Mouse (Mus musculus) midbrain, postnatal 0 days (tissue): ENCODE data around the gene Mrto4. TPM values are rescaled to one million over a fixed set of nuclear protein-coding genes. Genes with fewer than 3 reads are reported as not detected.

Experiments used
- ATAC-seq: fragments of 200-750 bp; cut with Nextera tagmentation; 2 replicates; pipeline ENCODE4 v1.8.0; 2017; ENCODE audit warnings: moderate number of reproducible peaks, mild to moderate bottlenecking, moderate TSS enrichment, moderate library complexity; ENCODE audit not compliant: low FRiP score
- DNase-seq: peaks from one replicate; pipeline ENCODE4 v3.0.0-alpha.2; 2015; ENCODE audit warnings: low spot score
- H3K27ac ChIP-seq: fragments of 300-500 bp; sonication (generic); 2 replicates; pipeline ENCODE4 v1.5.1; 2014; ENCODE audit warnings: low read depth, mild to moderate bottlenecking, low read length, mixed read lengths
- H3K27me3 ChIP-seq: fragments of 300-500 bp; sonication (generic); 2 replicates; pipeline ENCODE4 v1.6.1; 2014; ENCODE audit warnings: low read length, control low read depth, mixed read lengths; ENCODE audit not compliant: insufficient read depth
- H3K36me3 ChIP-seq: fragments of 300-500 bp; sonication (generic); 2 replicates; pipeline ENCODE4 v1.6.1; 2014; ENCODE audit warnings: low read length, control low read depth, mixed read lengths; ENCODE audit not compliant: insufficient read depth
- H3K4me1 ChIP-seq: fragments of 300-500 bp; sonication (generic); 2 replicates; pipeline ENCODE4 v1.6.1; 2014; ENCODE audit warnings: mild to moderate bottlenecking, control low read depth, antibody characterized with exemption, low read length, mixed read lengths; ENCODE audit not compliant: insufficient read depth
- H3K4me2 ChIP-seq: fragments of 300-500 bp; sonication (generic); 2 replicates; pipeline ENCODE4 v1.6.1; 2014; ENCODE audit warnings: low read depth, mild to moderate bottlenecking, low read length, mixed read lengths; ENCODE audit not compliant: poor library complexity, severe bottlenecking
- H3K4me3 ChIP-seq: fragments of 300-500 bp; sonication (generic); 2 replicates; pipeline ENCODE4 v1.5.1; 2014; ENCODE audit warnings: low read depth, mild to moderate bottlenecking, low read length, moderate library complexity
- H3K9ac ChIP-seq: fragments of 300-500 bp; sonication (generic); replicated peaks from 2 replicates; pipeline ENCODE4 v1.6.1; 2014; ENCODE audit warnings: mild to moderate bottlenecking, low read length, moderate library complexity, mixed read lengths; ENCODE audit not compliant: poor library complexity, severe bottlenecking
- H3K9me3 ChIP-seq: fragments of 300-500 bp; sonication (generic); 2 replicates; pipeline ENCODE4 v1.6.1; 2016; ENCODE audit warnings: low read length, control low read depth
- CTCF ChIP-seq: IDR thresholded peaks from 2 replicates; pipeline ENCODE4 v1.5.1; 2016; ENCODE audit warnings: antibody characterized with exemption, mild to moderate bottlenecking
- WGBS: fragments of 180-500 bp; shearing (Covaris S2); extraction: QIAGEN DNeasy Blood & Tissue Kit; methylation state at CpG from one replicate; pipeline ENCODE4 v1.1.7; 2014; 5-methylcytosine and 5-hydroxymethylcytosine counted together
- polyA plus RNA-seq: library from polyadenylated mRNA; unstranded; fragments of >200 nt; fragmentation: Nextera tagmentation; extraction: Ambion mirVana; gene quantifications from 2 replicates; pipeline ENCODE4 v1.2.1, GENCODE M21; 2015
- total RNA-seq: library from RNA; depleted of rRNA; stranded (reverse); fragments of >200 nt; gene quantifications from 2 replicates; pipeline ENCODE4 v1.2.3, GENCODE M21; 2014

Mrto4 gene
- total and polyA plus RNA-seq, 2 experiments from 2014 or later: 32.0 to 75.0 TPM

- H3K27me3 ChIP-seq: peaks cover 5% of the 10 kb centered on the region; the same call in 1 of the 2 replicates
- no peak overlapping the region for H3K9ac ChIP-seq
- no peaks in the 10 kb centered on the region for H3K4me1 ChIP-seq
- no peak overlapping the region for H3K27ac ChIP-seq
- ATAC-seq (no peak), DNase-seq (no peak)
- TF ChIP-seq CTCF: no peak
- 68% methylated on average over 7 of the region's 7 CpGs for WGBS
- H3K36me3 ChIP-seq: no peaks in the 10 kb centered on the region
- no peak overlapping the region for H3K4me2 ChIP-seq
- H3K9me3 ChIP-seq: no peaks in the 10 kb centered on the region
- H3K4me3 ChIP-seq: no peak overlapping the region
Measured at GRCm38 (mm10) chr4:139335507-139335906, 16.9 kb downstream of the Mrto4 start.

DNA sequence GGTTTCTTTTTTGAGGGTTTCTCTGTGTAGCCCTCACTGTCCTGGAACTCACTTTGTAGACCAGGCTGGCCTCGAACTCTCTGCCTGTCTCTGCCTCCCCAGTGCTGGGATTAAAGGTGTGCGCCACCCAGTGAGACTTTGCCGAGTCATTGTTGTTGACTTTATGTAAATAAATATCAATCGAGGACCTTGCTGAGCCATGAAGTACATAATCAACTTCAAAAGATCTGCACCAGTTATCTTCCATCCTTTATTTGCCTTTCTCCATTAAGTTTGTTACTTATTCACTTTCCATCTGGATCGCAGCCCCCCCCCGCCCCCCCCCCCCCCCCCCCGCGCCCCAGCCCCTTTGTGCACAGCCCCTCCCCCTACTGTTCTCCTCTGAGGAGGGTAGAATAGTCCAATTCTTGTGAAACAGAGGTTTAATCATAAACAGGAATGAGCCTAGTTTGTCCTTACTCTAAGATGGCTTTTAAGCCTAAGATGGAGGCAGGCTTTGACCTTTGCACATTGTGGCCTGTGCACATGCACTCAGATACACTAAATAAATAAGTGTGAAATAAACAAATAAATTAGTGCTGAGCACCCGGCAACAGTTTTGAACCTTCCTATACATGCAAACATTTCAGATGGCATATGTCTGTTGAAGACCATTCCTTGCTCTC lies 17.6 kb downstream of the Mrto4 start:
- ATAC-seq (no peak), DNase-seq (no peak)
- Histone ChIP-seq H3K27me3 (peaks cover 5% of the 10 kb centered on the region; the same call in 1 of the 2 replicates), H3K9ac (no peak overlapping the region), H3K36me3 (no peaks in the 10 kb centered on the region), H3K4me2 (no peak overlapping the region), H3K4me3 (no peak overlapping the region), H3K4me1 (no peaks in the 10 kb centered on the region), H3K9me3 (no peaks in the 10 kb centered on the region), H3K27ac (no peak overlapping the region)
- no peak for TF ChIP-seq CTCF
- WGBS: 81% methylated on average over 6 of the region's 9 CpGs

- TF ChIP-seq CTCF: peak; percentile 67
- Histone ChIP-seq H3K27ac (no peak overlapping the region), H3K4me1 (no peaks in the 10 kb centered on the region), H3K36me3 (no peaks in the 10 kb centered on the region), H3K9ac (no peak overlapping the region), H3K4me3 (no peak overlapping the region), H3K9me3 (no peaks in the 10 kb centered on the region), H3K4me2 (no peak overlapping the region), H3K27me3 (no peaks in the 10 kb centered on the region)
- DNase-seq: peak; percentile 71
- WGBS: 14% methylated on average over 10 of the region's 10 CpGs
- no peak for ATAC-seq
Measured at GRCm38 (mm10) chr4:139330605-139331004, 21.8 kb downstream of the Mrto4 start.

DNA sequence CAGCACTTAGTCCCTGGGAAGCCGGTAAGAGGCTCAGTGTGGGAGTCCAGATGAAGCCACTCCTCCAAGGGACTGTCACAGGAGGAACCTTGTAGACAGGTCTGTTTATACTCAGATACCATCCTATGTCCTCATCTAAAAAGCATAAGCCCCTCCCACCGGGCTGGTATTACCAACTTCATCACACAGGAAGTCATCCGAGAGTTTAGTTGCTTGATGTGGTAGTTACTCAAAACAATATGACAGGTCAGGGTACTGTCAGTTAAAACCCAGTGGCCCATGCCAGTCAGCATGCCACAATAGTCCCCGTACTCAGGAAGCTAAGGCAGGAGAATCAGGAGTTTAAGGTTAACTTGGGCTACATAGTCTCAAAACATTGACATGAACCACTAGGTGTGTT lies 32.6 kb downstream of the Mrto4 start:
- WGBS: 88% methylated on average over 4 of the region's 4 CpGs
- H3K27me3 ChIP-seq: no peaks in the 10 kb centered on the region
- no peak overlapping the region for H3K27ac ChIP-seq
- DNase-seq (no peak), ATAC-seq (no peak)
- H3K4me1 ChIP-seq: no peaks in the 10 kb centered on the region
- H3K4me3 ChIP-seq: no peak overlapping the region
- H3K9ac ChIP-seq: no peak overlapping the region
- H3K36me3 ChIP-seq: peaks cover 14% of the 10 kb centered on the region
- H3K9me3 ChIP-seq: no peaks in the 10 kb centered on the region
- TF ChIP-seq CTCF: no peak
- no peak overlapping the region for H3K4me2 ChIP-seq

- TF ChIP-seq CTCF: no peak
- DNase-seq (no peak), ATAC-seq (no peak)
- Histone ChIP-seq H3K9me3 (no peaks in the 10 kb centered on the region), H3K4me1 (no peaks in the 10 kb centered on the region), H3K27me3 (no peaks in the 10 kb centered on the region), H3K36me3 (peaks cover 18% of the 10 kb centered on the region), H3K4me2 (no peak overlapping the region), H3K27ac (no peak overlapping the region), H3K4me3 (no peak overlapping the region), H3K9ac (no peak overlapping the region)
- WGBS: 94% methylated on average over 11 of the region's 11 CpGs
Measured at GRCm38 (mm10) chr4:139318449-139318848, 33.9 kb downstream of the Mrto4 start.

DNA sequence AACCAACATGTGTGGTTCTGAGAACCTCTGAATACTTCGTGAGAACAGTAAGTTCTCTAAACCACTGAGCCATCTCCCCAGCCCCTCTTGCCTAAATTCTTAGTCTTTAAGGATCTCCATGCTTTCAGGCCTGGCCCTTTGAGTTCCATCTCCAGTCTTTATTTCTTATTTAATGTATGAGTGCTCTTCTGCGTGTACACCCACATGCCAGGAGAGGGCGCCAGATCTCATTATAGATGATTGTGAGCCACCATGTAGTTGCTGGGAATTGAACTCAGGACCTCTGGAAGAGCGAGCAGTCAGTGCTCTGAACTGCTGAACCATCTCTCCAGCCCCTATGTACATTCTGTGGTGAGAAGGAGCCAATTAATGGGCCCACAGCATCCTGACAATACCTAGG lies 39.7 kb downstream of the Mrto4 start:
- ATAC-seq (no peak), DNase-seq (peak; percentile 32)
- no peaks in the 10 kb centered on the region for H3K9me3 ChIP-seq
- H3K36me3 ChIP-seq: peaks cover 11% of the 10 kb centered on the region
- H3K4me3 ChIP-seq: no peak overlapping the region
- no peak overlapping the region for H3K27ac ChIP-seq
- peak; percentile 66 for TF ChIP-seq CTCF
- peaks cover 13% of the 10 kb centered on the region; the same call in 1 of the 2 replicates for H3K4me1 ChIP-seq
- WGBS: 71% methylated on average over 4 of the region's 4 CpGs
- no peak overlapping the region for H3K9ac ChIP-seq
- no peak overlapping the region for H3K4me2 ChIP-seq
- H3K27me3 ChIP-seq: no peaks in the 10 kb centered on the region
